Mouse (Mus musculus): ENCODE data around the gene Cnih3.

The Cnih3 gene

DNA sequence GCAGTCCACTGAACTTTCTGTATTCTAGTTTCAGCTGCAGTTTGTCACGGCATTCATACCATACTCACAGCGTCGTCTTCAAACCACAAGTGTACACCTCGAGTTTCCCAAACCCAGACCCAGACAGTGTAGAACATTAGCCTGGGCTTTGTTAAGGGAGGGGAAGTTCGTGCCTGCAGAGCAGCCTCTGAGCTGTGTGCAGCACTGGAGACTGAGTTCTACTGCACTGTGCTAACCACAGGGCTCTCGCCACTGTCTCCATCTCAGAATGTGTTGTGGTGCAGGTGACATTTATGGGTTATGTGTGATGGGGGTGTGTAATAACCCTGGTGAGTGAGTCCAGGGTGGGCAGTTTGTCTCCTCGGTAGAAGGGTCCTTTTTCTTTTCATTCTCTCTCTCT, 104.5 kb downstream of the Cnih3 start:
- DNase-seq: no peak

DNA sequence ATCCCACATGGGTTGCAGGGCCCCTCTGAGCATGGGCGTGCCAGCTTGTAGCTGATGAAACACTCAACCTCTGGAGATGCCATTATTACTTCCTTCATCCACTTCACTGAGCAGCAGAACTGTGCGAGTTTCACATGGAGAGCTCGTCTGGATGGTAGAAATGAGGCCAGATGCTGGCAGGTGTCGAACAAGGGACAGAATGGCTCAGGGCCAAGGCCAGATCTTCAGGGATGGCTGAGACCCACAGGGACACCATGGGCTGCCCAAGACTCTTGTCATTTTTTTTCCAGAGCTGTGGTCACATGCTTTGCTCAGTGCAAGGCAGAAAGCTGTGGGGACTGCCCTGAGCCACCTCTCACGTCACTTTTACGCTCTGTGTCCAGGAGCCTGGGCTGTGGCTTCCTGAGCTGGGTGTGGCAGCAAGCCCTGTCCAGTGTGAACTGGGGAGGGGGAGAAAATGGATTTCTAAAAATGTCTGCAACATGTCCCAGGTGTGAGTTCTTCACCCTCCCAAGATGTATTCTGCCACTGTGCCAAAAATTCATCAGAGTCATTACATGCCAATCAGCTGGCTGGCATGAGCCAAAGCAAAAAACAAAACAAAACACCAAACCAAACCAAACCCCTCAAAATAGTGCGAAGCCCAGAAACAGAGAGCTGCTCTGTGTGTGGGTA, 107.1 kb downstream of the Cnih3 start:
- DNase-seq: no peak

- no peak for DNase-seq
Measured at GRCm38 (mm10) chr1:181460283-181460682, 107.9 kb downstream of the Cnih3 start.

DNA sequence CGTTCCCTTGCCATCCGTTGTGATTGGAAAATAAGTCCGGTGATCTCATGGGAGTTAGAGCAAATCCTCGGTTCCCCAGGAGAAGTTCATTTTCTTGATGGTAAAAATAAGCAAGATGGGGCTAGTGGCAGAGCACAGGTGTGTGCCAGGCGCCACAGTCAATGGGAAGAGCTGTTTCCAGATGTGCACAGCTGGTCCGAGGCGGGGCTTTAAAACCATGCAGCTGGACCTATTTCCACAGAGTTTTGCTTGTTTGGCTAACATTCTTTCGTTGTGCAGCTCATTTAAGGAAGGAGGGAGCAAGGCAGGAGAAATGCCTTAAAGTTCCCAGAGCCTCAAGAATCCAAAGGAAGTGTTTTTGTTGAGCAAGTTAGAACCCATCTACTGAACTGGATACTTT, 109.1 kb downstream of the Cnih3 start:
- DNase-seq: no peak

GRCm38 (mm10) chr1:181462051-181462905, 109.8 kb downstream of the Cnih3 start:
- no peak for DNase-seq

DNA sequence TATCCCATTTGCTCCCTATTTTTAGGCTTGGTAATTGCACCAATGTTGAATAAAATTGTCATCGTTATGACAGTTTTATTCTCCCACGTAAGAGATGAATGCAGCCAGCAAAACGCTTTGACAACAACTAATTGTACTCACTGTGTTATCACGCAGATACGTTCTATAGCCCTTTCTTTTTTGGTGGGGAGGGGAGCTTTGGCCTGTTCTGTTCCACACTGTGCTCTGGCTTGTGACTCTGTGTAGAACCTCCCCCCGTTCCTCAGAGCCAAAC, 110.4 kb downstream of the Cnih3 start:
- no peak for DNase-seq

DNA sequence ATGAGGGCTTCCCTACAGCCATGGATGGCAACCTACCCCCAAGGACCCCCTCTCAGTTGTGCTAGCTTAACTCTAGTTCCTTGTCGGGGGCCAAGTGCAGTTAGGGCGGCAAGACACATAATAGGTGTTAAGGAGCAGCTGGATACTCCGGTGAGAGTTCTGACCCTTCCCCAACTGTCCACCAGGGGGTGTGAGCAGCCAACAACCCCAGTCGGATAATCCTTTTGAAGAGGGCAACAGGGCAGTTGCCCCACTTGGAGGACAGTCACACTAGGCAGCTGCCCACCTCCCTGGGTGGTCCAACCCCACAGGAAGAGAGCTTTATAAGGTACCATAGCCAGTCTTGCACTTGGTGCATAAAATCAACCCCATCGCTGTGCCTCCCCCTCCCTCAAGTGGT, 112.6 kb downstream of the Cnih3 start:
- no peak for DNase-seq

GRCm38 (mm10) chr1:181466040-181466439, 113.6 kb downstream of the Cnih3 start:
- no peak for DNase-seq

DNA sequence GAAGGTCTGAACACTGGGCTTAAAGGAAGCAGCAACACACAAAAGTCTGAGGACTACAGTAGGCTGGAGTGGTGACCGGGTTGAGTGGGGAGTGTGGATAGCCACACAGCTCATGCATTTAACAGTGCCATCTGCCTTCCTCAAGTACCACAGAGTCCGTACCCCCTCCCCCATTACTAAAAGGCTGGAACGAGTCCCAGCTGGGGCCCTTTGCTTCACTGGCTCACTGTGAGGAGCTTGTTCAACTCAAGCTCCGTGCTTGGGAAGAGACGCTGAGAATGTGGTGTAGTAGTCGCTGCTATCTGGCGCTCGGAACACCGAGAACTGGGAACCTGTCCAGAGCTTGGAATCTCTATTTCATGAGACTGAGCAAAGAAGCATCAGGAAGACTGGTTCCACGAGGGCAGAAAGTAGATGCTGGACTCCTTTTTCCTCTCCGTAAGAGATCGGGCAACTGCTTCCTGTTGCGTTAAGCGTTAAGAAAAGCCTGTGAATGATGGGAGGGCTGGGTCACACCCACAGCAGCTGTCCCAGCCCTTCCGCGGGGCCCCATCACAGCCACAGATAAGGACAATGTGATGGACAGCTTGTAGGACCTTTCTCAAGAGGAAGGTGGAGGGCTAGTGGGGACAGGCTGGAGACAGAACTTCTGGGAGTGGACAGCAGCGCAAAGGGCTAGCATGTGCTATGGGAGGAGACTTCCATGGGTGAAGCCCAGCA, 114.3 kb downstream of the Cnih3 start:
- no peak for DNase-seq

DNA sequence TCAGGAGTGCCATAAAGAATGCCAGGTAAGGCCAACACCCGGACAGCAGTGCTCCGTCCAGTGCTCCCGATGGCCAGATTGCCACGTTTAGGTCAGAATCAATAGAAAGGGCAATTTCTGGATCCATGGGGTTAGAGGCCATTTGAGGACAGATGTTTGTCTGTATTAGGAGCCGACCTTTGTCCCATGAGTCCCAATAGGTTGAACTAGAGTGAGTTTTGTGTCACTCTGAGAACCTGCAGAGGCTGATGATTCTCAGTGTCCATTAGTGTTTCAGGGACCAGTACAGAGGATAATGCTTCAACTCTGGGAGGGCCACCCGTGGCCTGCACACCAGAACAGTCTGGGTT, 114.9 kb downstream of the Cnih3 start:
- no peak for DNase-seq

DNA sequence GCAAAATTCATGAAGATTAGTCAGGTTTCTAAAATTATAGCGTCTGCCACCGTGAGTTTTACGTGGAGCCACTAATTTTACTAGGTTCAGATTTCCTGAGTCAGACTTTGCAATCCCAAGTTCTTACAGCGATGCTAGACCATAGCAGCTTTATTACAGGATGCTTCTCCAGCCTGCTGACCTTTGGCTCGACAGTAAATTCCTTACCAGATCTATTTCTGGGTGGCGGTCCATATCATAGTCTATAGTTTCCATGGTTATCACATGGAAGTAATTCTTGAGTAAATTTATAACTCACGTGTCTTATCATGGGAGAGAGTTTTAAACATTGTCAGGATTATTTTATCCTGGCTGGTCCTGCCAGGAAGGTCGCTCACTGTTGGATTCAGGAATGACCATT, 117.0 kb downstream of the Cnih3 start:
- no peak for DNase-seq

DNA sequence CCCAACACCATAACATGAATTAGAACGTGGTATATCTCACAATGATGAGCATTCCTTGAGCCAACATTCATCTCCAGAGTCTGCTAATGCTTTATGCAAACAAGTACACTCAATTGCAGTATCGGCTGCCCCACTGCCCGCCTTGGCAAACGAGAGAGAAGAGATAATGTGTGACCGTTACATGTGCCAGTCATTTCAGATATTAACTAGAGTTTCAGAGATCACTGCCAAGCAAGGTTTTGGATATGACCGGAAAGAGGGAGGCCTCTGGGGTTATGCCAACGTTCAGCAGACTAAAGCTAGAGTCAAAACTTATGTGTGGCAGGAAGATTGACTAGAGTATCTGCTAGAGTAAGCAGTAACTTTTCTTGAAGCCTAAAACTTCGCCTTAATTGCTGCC, 123.7 kb downstream of the Cnih3 start:
- no peak for DNase-seq

- no peak for DNase-seq
Measured at GRCm38 (mm10) chr1:181476557-181476956, 124.1 kb downstream of the Cnih3 start.

- DNase-seq: no peak
Measured at GRCm38 (mm10) chr1:181484696-181485095, 132.3 kb downstream of the Cnih3 start.

DNA sequence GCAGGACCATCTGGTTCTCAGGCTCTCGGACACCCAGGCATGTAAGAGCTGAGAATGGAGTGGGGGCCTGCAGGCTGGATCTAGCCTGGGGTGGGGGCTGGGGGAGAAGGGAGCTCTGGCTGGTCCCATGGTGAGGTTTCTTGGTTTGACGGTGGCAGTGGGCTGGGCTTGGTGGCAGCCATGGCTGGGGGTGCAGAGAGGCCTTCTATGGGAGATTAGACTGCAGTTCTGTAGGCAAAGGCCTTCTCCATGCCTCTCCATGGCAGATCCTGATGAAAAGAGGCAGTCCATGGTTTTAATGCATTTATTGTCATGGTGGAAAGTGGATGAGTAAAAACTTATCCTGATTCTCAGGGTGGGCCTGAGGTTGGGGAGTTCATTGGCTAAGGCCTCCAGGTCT, 151.0 kb downstream of the Cnih3 start:
- DNase-seq: no peak

GRCm38 (mm10) chr1:181505367-181505766, 152.9 kb downstream of the Cnih3 start:
- no peak for DNase-seq

All from cerebellum, adult 8-10 months (tissue).